Mouse (Mus musculus) right cerebral cortex, postnatal 14 days (tissue): Measurements from ENCODE around the gene Ctsw.
A peak's percentile ranks its signal among the peaks of the same experiment; 100 is the strongest.

ENCODE experiments used
- DNase-seq: peaks from one replicate; pipeline ENCODE4 v3.0.0; 2022

Gene Ctsw

GRCm38 (mm10) chr19:5487768-5488550 is 19.7 kb upstream of the Ctsw start, which contains the start of gene Mus81:
Mus81 (minus strand) TSS chr19:5488402.
- peak; percentile 97 for DNase-seq

- peak; percentile 3 for DNase-seq
Measured at GRCm38 (mm10) chr19:5486771-5487170, 18.5 kb upstream of the Ctsw start.

- DNase-seq = no peak
Measured at GRCm38 (mm10) chr19:5486286-5486685, 18.0 kb upstream of the Ctsw start.

GRCm38 (mm10) chr19:5485821-5486220 is 17.5 kb upstream of the Ctsw start:
- no peak for DNase-seq

- DNase-seq = no peak
Measured at GRCm38 (mm10) chr19:5485371-5485770, 17.1 kb upstream of the Ctsw start.

- DNase-seq = no peak
Measured at GRCm38 (mm10) chr19:5484496-5484895, 16.2 kb upstream of the Ctsw start.

GRCm38 (mm10) chr19:5483386-5484359 is 15.4 kb upstream of the Ctsw start:
- DNase-seq = peak; percentile 22

- no peak for DNase-seq
Measured at GRCm38 (mm10) chr19:5481398-5481797, 13.1 kb upstream of the Ctsw start.

GRCm38 (mm10) chr19:5480016-5480415 is 11.7 kb upstream of the Ctsw start:
- DNase-seq = no peak

GRCm38 (mm10) chr19:5477668-5478300 is 9.5 kb upstream of the Ctsw start:
- no peak for DNase-seq

- DNase-seq = no peak
Measured at GRCm38 (mm10) chr19:5477004-5477667, 8.8 kb upstream of the Ctsw start.

- DNase-seq = no peak
Measured at GRCm38 (mm10) chr19:5475069-5475714, 6.9 kb upstream of the Ctsw start.

GRCm38 (mm10) chr19:5474281-5475068 is 6.2 kb upstream of the Ctsw start:
- DNase-seq = peak; percentile 47

- DNase-seq = peak; percentile 68
Measured at GRCm38 (mm10) chr19:5473720-5474119, 5.4 kb upstream of the Ctsw start, which contains the start of gene Efemp2. Efemp2 (plus strand) TSS chr19:5473954.

- no peak for DNase-seq
Measured at GRCm38 (mm10) chr19:5472857-5473256, 4.5 kb upstream of the Ctsw start.

GRCm38 (mm10) chr19:5471846-5472245 is 3.5 kb upstream of the Ctsw start:
- DNase-seq = no peak

- no peak for DNase-seq
Measured at GRCm38 (mm10) chr19:5466916-5467500, 1.3 kb downstream of the Ctsw start.

GRCm38 (mm10) chr19:5465037-5465436 is 3.3 kb downstream of the Ctsw start:
- DNase-seq = no peak

GRCm38 (mm10) chr19:5463791-5464562 is 4.3 kb downstream of the Ctsw start:
- DNase-seq = peak; percentile 60

GRCm38 (mm10) chr19:5463212-5463611 is 5.1 kb downstream of the Ctsw start:
- DNase-seq = no peak
